Mouse (Mus musculus) spleen, adult 12 weeks (tissue): Measurements from ENCODE around the gene Dusp5.

Experiments used
- DNase-seq: peaks from one replicate; pipeline ENCODE4 v3.0.0; 2022; ENCODE audit warnings: low spot score

The Dusp5 gene

DNA sequence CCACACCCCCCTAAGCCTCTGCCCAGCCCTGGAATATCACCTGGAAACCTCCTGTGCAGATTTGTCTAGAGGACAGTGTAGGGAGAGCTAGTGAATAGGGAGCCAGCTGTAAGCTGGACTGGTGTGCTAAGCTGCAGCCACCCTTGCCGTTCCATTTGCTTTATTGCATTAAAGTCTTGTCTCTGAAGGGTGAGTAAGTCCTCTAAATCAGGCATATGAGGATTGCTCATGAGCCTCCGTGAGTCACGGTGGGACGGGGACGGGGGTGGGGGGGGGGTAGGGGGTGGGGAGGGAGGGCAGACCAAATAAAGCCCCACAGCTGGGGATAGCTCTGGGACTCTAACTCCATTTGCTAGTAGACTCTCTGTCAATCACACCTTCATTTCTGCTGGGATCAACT lies 14.7 kb downstream of the Dusp5 start:
- no peak for DNase-seq

DNA sequence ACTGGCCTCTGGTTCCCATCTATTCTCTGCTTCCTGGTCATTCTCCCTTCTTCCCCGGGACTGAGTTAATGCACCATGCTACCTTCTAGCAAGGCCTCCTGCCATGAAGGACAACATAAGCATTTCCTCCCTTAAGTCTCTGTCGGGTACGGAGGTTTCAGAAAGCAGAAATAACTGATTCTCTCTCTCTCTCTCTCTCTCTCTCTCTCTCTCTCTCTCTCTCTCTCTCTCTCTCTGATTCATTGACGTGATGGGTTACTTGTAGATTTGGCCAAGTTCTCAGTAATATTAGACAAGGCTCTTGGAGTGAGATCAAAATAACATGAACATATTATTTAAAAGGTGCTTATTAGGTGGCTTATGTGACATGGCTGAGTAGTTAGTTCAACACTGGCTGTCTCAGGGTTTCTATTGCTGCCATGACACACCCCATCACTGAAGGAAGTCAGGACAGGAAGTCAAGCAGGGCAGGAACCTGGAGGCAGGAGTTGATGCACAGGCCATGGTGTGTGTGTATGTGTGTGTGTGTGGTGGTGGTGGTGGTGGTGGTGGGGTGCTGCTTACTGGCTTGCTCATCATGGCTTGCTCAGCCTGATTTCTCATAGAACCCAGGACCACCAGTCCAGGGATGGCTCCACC lies 16.1 kb downstream of the Dusp5 start:
- no peak for DNase-seq

DNA sequence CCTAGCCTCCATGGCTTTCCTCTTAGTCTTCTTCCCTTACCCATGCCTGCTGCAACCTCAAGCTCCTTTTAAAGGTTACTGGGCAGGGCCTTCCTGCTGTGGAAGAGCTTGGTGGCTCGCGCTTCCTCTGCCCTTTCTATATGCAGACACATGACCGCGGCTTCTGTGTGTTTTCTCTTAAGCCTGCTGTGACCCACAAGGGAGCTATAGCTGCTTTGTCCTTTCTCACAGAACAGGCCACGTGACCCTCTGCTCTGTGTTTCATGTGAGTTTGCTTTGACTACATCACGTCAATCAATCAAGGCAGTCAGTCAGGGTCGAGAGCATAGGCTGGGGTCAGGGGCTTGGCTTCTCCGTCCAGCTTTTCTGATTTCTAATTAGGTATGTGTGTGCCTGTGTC lies 18.7 kb downstream of the Dusp5 start:
- no peak for DNase-seq

DNA sequence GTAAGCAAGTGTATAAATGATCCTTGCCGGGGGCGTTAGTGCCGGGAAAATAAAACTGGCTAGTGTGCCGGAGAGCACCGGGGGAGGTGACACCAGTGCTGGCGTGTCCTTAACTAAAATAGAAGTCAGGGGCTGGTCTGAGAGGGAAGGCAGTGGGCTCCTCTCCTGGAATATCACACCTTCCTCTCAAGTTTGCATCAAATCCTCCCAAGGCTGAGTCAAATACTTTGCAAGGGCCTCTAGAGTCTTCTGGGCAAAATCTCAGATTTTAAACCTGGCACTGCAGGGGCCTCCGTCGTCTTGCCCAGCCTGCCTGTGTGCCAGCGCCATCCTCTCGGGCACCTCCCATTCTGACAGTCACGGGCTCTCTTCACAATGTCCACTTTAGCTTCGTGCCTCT lies 22.1 kb downstream of the Dusp5 start:
- DNase-seq, result no peak

DNA sequence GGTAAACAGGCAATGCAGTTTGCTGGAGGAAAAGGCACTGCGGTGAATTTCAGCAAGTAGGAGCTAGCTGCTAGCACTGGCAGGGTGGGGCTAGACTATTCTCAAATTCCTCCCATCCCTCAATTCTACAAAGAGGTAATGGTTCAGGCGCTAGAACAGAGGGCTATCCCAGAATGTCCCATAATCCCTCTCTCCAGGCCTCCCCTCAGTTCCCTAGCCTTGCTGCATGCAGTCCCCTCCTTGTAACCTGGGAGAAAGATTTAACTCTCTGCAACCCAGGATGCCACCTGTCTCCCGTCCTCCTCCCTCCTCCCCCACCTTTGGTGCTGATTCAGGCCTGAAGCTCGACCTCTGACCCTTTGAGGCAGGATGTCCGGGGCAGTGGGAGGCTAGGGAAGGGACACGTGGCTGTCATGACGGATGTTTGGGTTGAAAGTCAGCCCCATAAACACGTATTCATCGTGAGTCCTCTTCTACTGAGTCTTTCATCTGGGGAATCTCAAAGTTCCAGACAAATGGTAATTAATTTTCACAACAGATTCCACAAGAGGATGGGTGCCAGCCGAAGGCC lies 23.4 kb downstream of the Dusp5 start:
- DNase-seq, result no peak

DNA sequence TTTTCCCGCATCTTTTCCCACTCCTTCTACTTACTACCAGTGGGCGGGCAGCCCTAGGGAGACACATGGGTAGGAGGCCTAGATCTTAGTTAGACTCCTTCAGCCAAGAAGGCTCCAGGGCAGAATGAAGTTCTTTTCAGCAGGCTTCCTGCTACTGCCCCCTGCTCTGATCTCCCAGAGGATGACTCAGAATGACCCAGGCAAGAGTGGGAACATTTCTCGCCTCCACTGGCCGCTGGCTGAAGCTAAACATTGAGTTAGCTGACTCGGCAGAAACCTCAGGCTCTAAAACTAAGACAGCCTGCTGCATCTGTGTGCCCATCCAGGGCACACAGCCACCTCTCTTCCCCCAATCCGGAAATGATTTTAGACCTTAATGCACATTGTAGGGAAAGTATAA lies 23.9 kb downstream of the Dusp5 start:
- DNase-seq, result no peak

DNA sequence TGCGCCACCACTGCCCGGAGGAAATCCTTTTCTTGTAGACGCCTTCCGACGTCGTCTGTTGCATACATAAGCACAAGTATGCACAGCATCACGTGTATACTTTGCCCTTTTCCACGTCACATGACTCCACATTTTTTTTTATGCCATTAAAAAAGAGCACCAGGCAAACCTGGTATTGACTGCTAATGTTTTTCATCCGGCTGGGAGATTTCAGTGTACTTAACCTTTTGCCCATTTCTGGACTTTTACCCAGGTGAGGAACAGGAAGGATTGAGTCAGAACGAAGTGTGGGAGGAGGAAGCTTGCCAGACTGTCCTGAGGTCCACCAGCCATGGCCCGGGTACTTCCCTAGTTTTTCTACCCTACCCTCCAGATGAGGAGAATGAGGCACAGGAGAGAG lies 25.5 kb downstream of the Dusp5 start:
- no peak for DNase-seq

DNA sequence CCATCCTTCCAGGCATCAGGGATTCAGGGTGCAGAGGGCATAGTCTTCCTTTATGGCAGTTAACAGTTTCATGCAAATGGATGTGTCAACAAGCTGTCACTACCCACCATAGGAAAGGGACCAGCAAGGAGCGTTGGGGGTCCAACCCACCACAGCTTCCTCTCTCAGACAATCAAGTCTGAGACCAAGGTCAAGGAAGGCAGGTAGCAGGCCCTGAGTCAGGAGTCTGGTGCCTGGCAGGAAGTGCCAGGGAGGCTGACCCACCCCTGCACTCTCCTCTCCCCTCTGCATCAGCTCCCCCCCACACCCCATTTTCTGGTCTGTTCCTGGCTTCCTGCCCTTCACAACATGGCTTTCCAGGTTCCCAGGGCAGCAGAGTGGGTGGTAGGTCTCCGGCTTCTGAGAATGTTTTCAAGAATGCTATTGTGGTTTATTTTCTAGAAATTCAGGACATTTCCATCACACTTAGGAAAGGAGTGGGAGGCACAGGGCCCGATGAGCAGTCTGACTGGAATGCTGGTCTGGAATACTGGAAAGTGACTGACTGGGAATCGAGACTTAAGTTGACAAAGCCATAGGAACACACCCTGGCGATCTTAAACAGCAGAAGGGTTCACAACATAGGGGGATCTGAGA lies 26.2 kb downstream of the Dusp5 start:
- no peak for DNase-seq

DNA sequence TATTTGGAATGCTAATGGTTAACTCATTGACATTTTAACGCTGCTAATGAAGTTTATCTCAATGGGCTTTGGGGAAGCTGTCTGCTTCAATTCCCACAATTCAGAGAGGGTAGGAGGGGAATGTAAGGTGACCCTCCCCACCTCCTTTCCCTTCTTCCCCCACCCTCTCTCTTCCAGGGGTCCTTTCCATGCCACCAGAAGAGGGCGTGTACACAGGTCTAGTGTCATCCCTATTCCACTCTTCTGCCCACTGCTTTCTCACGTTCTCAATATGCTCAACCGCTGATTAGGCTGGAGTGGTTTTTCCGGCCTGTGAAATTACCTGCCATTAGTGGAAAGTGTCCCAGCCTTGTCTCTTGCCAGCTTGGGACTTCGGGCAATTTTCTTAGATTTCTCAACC lies 27.9 kb downstream of the Dusp5 start:
- no peak for DNase-seq

DNA sequence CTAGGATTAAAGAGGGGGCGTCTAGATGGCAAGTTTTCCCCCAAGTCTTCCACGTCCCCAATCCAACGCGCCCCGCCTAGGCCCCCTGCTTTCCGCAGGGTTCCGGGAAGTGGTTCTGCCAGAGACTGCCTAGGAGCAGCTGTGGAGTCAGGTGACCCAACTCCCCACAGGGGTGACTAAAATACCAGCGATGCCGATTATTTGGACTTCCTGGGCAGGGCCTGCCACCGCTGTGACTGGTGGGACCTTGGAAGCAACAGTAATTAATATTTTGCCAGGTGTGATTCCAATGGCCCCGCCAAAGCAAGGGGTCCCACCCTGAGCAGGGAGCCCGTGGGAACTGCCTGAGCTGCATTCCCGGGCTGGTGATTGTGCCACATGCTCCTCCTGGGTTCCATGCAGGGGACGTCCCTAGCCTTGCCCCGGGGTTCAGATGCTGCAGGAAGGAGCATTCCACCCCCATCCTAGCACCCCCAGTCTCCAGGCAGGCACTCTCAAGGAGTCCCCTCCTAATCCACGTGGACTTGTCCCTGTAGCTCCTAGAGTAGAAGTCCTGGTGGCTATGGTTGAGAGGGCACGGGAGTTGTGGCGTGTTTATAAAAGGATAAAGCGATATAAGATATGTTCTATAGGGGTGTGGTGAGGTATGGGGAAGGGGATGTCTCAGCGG lies 28.5 kb downstream of the Dusp5 start:
- no peak for DNase-seq

DNA sequence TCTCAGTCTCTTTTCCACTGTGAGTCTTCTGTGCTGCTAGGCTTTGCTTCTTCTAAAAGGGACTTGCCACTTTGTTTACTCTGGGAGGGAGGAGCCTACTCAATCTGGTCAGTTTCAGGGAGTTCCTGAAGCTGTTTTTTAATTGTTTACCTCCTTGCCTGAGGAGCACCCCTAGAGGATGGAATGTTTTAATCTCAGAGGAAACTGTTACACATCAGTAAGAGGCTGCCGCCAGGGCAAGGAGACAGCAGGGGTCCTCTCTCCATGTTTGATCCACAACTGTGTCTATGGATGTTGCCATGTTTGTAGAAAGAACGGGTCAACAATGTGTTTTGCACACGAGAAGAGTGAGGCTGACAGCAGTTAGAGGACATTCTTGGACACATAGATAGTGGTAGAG lies 31.5 kb downstream of the Dusp5 start:
- DNase-seq, result no peak

DNA sequence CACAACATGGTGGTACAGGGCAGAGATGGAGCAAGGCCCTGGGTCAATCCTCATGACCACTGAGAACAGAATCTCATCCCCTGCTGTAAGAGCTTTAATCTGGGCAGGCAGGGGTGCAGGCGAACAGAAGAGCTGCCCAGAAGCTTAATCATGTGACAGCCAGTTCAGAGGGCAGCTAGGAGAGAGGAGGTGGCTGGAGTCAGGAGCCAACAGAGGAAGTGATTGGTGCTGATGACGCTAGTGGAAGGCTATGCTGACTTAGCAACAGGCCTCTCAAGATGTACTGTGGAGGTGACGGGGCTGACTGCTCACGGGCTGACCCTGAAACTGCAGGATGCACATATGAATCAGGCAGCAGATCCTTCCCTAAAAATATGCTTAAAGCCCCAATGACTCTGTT lies 35.3 kb downstream of the Dusp5 start:
- no peak for DNase-seq

DNA sequence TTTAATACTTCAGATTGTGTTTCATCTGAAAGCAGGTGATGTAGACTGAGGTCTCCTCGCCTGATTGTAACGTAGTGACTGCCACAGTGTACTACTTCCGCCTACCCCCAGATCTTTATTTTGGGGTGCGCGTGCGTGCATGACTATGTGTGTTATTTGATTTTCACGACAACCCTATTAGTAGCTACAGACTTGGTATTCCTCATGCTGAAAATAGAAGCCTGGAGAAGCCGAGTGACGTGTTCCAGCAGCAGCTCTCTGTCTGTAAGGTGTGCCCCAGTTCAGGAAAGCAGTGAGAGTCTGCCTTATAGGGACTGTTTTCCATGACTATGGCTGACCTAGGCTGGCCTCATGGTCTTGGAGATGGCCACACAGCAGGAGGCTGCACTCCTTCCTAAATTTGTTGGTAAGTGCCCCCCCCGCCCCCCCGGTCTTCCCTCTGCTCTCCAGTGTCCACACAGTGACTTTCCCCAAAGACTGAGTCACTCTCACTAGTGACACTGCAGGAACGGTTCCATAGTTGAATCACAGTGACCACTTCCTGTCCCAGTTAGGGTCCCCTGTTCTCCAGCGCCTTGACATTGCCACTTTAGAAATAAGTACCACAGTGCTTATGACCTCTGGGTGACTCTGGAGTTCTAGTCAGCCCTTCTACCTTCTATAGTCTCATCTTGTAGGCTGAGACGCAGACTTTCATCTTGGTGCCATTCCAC lies 36.8 kb downstream of the Dusp5 start:
- no peak for DNase-seq

DNA sequence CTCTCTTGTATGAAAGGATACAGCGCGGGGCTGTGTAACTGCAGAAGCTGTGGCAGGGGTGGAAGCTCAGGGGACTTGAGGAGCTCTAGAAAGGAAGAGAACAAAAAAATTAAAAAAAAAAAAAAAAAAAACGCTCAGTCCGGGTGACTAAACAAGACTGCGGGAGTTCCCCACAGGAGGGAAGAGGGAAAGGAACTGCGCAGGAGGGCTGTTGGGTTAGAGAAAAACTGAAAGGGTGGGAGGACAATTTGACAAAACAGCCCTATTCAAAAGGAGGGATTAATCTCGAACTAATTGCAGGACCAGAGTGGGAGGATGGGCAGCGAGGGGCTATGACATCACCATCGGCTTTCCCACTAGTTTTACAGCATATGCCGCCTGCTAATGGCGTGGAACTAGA lies 39.0 kb downstream of the Dusp5 start:
- DNase-seq, result no peak

DNA sequence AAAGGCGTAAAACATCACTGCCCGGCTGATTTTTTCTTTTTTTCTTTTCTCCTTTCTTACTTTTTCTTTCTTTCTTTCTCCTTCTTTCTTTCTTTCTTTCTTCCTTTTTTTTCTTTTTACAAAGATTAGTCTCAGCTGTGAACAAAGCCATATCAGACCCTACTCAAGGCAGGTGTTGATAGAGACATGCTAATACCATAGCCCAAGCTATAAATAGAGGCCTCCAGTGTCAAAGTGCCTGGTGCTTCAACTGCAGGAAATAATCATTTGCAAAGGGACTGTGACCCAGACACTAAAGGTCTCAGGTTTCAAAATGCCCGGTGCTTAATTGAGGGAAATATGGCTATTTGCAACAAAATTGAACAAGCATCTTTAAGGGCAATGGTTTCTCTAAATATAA lies 39.6 kb downstream of the Dusp5 start:
- DNase-seq, result no peak

DNA sequence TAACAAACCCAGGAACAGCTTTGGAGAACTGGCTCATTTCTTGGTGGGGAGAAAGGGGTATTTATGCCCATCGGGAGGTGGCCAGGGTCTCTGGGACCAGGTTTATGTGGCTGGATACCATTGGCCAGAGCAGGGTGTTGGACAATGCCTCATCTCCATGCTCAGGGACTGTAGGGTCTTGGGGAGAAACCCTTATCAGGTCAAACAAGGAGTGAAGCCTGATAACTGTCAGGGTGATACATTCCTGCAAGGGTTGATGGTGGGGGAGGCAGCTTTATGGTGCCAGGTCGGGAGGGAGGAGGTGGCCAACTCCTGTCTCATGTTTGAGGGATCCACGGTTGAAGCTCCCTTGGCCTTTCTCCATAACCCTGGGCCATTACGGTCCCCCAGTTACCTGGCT lies 42.1 kb downstream of the Dusp5 start:
- no peak for DNase-seq

DNA sequence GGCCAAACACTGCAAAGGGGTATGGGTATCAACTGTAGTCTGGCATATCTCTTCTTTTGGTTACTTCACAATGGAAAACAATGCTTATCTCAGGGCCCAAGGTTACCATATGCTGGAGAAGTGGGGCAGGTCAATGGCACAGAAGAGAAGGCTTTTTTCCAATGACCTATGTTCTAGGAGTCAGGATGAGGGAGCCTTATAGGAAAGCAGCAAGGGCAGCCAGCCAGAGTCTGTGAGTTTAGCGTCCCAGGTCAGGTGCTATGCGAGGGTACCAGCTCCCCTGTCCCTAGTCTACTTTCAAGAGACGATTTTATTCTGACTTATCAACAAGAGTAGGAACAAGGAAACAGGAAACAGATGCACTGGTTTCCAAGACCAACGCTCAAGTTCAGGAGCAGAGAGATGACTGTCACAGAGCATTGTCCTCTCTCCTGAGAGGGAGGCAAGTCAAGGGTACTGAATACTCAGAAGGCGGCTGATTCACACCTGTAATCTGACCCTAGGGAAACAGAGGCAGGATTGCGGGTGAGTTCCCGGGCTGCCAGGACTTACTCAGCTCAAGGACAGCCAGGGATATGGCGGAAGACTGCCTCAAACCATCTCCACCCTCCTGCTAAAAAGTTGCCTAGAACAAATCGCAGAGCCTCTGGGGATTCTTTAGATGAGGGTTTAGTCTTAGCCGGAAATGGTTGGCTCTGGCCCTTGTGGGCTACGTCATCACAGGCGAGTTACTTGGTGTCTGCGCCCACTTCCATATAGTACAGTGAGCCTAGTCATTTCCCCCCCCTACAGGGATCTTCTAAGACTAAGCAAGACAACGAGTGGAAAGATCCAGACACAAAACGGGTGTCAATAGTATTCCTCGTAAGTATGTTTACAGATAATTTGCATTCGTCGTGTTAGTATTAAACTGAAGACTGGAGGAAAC lies 42.9 kb downstream of the Dusp5 start:
- DNase-seq, result no peak

DNA sequence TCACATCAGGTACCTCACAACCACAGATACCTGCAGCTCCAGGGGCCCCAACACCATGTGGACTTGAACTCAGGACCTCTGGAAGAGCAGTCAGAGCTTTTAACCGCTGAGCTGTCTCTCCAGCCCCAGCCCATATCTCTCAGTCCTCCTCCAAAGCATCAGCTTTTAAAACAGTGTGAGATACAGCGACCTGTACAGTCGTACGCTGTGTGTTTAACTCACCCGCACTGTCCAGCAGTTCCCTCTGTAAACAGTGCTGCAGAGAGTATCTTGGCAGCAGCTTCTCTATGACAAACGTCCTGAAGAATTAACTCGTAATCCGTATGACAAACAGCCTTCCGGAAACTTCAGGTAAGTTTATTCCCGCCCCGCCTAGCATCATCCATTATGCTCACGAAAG lies 43.7 kb downstream of the Dusp5 start:
- DNase-seq, result no peak

DNA sequence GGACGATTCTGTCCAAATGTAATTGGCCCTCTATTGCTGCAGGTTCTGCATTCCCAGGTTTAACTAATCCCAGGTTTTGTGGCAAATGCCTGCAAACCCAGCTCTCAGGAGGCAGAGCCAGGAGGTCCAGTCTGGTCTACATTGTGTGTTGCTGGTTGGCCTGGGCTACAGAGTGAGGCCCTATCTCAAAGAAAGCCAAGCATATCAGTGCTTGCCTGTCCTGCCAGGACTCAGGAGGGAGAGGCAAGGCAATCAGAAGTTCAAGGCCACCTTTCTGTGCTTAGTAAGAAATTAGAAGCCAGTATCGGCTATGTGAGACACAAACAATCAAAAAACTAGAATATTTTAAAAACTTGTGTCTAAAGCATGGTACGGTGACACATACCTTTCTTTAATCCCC lies 44.2 kb downstream of the Dusp5 start:
- no peak for DNase-seq

DNA sequence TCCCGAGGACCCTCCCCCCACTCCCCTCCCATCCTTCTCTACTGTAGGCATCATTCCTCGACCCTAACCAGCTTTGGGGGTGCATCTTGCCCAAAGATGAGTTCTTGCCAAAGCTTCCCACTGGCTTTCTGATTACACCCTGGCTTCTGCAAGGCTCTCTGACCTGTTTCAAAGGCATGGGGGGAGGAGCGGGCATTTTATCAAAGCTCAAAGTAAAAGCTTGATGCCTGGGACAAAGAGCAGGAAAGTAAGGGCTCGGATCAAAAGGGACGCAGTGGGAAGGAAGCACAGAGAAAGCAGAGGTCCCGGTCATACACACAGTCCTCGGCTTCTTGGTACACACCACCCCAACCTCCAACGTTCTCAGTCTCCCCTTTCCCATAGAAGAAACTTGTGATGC lies 45.2 kb downstream of the Dusp5 start:
- no peak for DNase-seq

DNA sequence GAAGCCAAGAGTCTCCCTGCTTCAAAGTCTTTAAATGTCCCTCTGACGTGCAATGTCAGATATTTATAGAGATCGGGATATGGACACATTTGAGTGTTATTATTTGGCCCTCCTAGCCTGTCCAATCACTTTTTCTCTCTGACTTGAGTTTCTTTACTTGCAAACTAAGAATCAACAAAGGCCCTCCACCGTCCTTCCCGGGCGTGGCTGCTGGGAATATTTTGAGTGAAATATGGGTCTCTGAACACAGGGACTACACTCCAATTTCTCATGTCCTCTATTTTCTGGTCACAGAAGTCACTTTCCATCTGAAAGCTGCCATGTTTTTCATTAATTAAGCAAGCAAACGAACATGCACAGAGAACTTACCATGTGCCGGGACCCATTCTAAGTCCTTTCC lies 45.6 kb downstream of the Dusp5 start:
- no peak for DNase-seq
